Mouse (Mus musculus) limb, embryonic 11.5 days (tissue): ENCODE results near the gene Ccdc157. TPM values are rescaled to one million over a fixed set of nuclear protein-coding genes. Genes with fewer than 3 reads are reported as not detected.

Experiments
- ATAC-seq: fragments of 200-750 bp; cut with Nextera tagmentation; 2 replicates; pipeline ENCODE4 v1.8.0; 2017; ENCODE audit warnings: low read depth; ENCODE audit not compliant: insufficient number of reproducible peaks, low FRiP score, low TSS enrichment
- DNase-seq: peaks from one replicate; pipeline ENCODE4 v3.0.0-alpha.2; 2015; ENCODE audit warnings: low spot score
- H3K27ac ChIP-seq: fragments of 300-500 bp; sonication (generic); replicated peaks from 2 replicates; pipeline ENCODE4 v1.5.1; 2014; ENCODE audit warnings: low read depth, mild to moderate bottlenecking, low read length
- H3K27me3 ChIP-seq: fragments of 300-500 bp; sonication (generic); 2 replicates; pipeline ENCODE4 v1.6.1; 2014; ENCODE audit warnings: mild to moderate bottlenecking, low read length, mixed read lengths; ENCODE audit not compliant: control insufficient read depth, insufficient read depth
- H3K36me3 ChIP-seq: fragments of 300-500 bp; sonication (generic); 2 replicates; pipeline ENCODE4 v1.6.1; 2014; ENCODE audit warnings: mild to moderate bottlenecking, low read length, moderate library complexity, mixed read lengths; ENCODE audit not compliant: control insufficient read depth, insufficient read depth
- H3K4me1 ChIP-seq: fragments of 300-500 bp; sonication (generic); 2 replicates; pipeline ENCODE4 v1.6.1; 2014; ENCODE audit warnings: low read length, mixed read lengths; ENCODE audit not compliant: control insufficient read depth, insufficient read depth
- H3K4me2 ChIP-seq: fragments of 300-500 bp; sonication (generic); 2 replicates; pipeline ENCODE4 v1.6.1; 2014; ENCODE audit warnings: low read depth, mild to moderate bottlenecking, moderate library complexity; ENCODE audit not compliant: severe bottlenecking
- H3K4me3 ChIP-seq: fragments of 300-500 bp; sonication (generic); 2 replicates; pipeline ENCODE4 v1.5.1; 2014; ENCODE audit warnings: low read depth, low read length
- H3K9ac ChIP-seq: fragments of 300-500 bp; sonication (generic); 2 replicates; pipeline ENCODE4 v1.6.1; 2014; ENCODE audit warnings: mild to moderate bottlenecking, low read length
- H3K9me3 ChIP-seq: fragments of 300-500 bp; sonication (generic); 2 replicates; pipeline ENCODE4 v1.6.1; 2016; ENCODE audit warnings: low read length; ENCODE audit not compliant: control insufficient read depth
- WGBS: fragments of 180-500 bp; shearing (Covaris S2); extraction: QIAGEN DNeasy Blood & Tissue Kit; methylation state at CpG from one replicate; pipeline ENCODE4 v1.1.7; 2014; 5-methylcytosine and 5-hydroxymethylcytosine counted together
- polyA plus RNA-seq: library from polyadenylated mRNA; unstranded; fragments of >200 nt; fragmentation: Nextera tagmentation; extraction: Ambion mirVana; gene quantifications from 2 replicates; pipeline ENCODE4 v1.2.1, GENCODE M21; 2014

The Ccdc157 gene
- polyA plus RNA-seq, 1 experiment from 2014 or later = 4.7 TPM

DNA sequence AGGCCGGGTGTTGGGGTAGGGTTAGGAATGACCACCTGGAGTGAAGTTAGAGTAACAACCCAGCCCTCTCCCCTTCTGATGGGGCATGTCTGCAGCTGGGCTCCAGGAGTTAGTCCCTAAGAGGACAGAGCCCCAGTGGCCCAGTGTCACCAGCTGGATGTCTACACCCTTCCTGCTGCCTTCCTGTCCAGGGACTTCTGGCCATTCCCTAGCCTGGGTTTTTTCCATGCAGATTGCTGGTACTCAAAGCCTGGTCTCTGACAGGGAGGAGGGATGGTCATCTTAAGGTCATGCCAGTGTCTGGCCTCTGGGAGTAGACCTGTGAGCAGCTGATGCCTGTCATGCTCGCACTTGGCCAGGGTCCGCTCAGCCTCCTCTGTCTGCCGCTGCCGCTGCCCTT, 12.0 kb downstream of the Ccdc157 start:
- Histone ChIP-seq H3K4me3 (no peak overlapping the region), H3K9ac (no peak overlapping the region), H3K27me3 (no peaks in the 10 kb centered on the region), H3K36me3 (no peaks in the 10 kb centered on the region; the same call in 1 of the 2 replicates), H3K27ac (no peak overlapping the region), H3K4me1 (no peaks in the 10 kb centered on the region), H3K9me3 (no peaks in the 10 kb centered on the region), H3K4me2 (no peak overlapping the region)
- WGBS = 90% methylated on average over 5 of the region's 5 CpGs
- ATAC-seq (no peak), DNase-seq (no peak)

DNA sequence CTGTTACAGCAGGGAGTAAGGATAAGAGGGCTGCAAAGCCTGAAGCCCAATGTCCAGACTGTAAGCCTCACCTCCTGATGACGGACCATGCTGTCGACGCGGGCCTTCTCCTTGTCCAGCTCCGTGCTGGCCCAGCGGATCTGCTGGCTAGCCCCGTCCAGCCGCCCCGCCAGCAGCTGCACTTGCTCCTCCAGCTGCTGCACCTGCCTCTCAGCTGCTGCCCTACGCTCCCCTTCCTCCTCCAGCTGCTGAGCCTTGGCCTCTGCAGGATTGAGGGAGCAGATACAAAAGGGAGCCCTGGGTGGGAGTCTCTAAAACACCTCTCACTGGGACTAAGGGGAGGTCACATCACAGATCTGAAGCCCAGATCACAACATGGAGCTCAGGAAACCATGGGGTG, 13.0 kb downstream of the Ccdc157 start:
- Histone ChIP-seq H3K9me3 (no peaks in the 10 kb centered on the region), H3K4me3 (no peak overlapping the region), H3K27ac (no peak overlapping the region), H3K4me2 (no peak overlapping the region), H3K4me1 (no peaks in the 10 kb centered on the region), H3K36me3 (peaks cover 4% of the 10 kb centered on the region; the same call in 1 of the 2 replicates), H3K27me3 (no peaks in the 10 kb centered on the region), H3K9ac (no peak overlapping the region)
- DNase-seq (no peak), ATAC-seq (no peak)
- WGBS = 84% methylated on average over 10 of the region's 10 CpGs

GRCm38 (mm10) chr11:4146381-4146780, 13.7 kb downstream of the Ccdc157 start:
- DNase-seq (no peak), ATAC-seq (no peak)
- H3K4me3 ChIP-seq = no peak overlapping the region
- no peak overlapping the region for H3K9ac ChIP-seq
- no peaks in the 10 kb centered on the region for H3K27me3 ChIP-seq
- H3K36me3 ChIP-seq = peaks cover 7% of the 10 kb centered on the region; the same call in 1 of the 2 replicates
- H3K9me3 ChIP-seq = no peaks in the 10 kb centered on the region
- WGBS = 79% methylated on average over 6 of the region's 6 CpGs
- H3K4me2 ChIP-seq = no peak overlapping the region
- H3K27ac ChIP-seq = no peak overlapping the region
- H3K4me1 ChIP-seq = no peaks in the 10 kb centered on the region

DNA sequence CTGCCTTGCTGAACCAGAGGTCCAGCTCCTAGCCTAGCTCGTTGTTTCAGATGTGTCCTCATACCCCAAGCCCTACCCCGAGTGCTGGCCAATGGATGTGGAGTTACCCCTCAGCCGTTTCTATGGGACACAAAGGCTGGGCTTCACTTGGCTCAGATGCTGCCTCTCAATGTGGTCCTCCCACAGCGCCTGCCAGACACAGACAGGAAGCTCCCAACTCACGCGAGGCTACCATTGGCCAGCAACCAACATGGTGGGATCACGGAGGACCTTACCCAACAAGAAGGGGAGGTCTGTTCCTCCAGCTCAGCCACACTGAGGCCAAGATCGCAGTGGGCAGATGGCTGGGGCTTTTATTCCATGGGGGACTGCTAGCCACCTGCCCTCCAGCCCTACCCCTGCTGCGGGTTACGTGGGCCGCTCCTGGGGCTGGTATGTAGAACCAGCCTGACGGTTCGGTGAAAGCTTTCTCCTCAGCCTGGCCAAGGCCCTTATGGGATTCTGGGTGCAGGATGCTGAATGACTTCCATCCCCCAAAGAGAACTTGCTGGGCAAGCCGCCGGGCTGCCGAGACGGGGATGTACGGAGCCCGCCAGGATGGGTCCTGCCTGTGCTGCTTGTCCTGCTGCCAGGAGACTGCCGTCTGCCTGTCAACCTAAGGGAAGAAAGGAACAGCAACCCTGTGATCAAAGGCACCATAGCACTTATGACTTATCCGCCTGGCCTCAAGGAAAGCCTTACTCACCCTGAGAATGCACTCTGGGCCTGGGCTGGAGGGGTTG, 16.6 kb downstream of the Ccdc157 start:
- no peaks in the 10 kb centered on the region for H3K4me1 ChIP-seq
- H3K27ac ChIP-seq = no peak overlapping the region
- H3K9me3 ChIP-seq = no peaks in the 10 kb centered on the region
- H3K36me3 ChIP-seq = peaks cover 10% of the 10 kb centered on the region; the same call in 1 of the 2 replicates
- no peak overlapping the region for H3K4me2 ChIP-seq
- 88% methylated on average over 21 of the region's 21 CpGs for WGBS
- no peaks in the 10 kb centered on the region for H3K27me3 ChIP-seq
- DNase-seq (no peak), ATAC-seq (no peak)
- no peak overlapping the region for H3K9ac ChIP-seq
- H3K4me3 ChIP-seq = no peak overlapping the region

DNA sequence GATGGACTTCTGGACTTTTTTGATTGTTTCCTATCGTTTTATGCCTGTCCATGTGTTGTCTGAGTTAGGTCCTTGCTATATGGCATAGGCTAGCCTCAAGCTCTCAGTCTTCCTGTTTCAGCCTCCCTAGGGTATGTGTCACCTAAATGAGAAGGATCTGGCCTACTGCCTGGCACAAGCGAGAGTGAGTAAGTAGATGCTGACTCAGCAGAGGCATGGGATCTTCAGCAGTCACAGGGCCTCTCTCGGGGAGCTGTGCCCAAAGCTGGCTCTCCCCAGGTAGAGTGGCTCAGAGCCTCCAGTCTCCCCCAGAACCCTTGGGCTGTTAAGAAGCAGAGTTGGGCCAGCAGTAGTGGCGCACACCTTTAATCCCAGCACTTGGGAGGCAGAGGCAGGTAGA, 17.7 kb downstream of the Ccdc157 start:
- no peak for ATAC-seq
- no peak for DNase-seq
- H3K36me3 ChIP-seq = peaks cover 10% of the 10 kb centered on the region; the same call in 1 of the 2 replicates
- no peaks in the 10 kb centered on the region for H3K4me1 ChIP-seq
- H3K4me3 ChIP-seq = no peak overlapping the region
- H3K9me3 ChIP-seq = no peaks in the 10 kb centered on the region; the same call in 1 of the 2 replicates
- WGBS = 88% methylated on average over 4 of the region's 4 CpGs
- no peak overlapping the region for H3K4me2 ChIP-seq
- H3K27ac ChIP-seq = no peak overlapping the region
- no peak overlapping the region for H3K9ac ChIP-seq
- H3K27me3 ChIP-seq = no peaks in the 10 kb centered on the region

DNA sequence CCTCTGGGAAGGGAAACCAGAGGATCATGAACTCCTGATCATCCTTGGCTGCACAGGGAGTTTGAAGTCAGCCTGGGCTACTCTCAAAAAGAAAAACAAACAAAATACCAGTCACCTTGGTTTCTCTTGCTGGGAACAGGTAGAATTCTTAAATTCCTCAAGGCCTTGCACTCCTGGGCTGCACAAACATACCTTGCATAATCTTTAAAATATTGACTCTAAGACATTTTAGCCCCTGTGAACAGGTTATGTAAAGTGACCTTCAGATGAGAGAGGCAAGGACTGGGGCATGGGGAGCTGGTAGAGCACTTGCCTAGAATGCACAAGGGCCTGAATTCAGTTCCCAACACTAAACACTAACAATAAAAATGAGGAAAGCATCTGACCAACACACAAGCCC, 18.6 kb downstream of the Ccdc157 start:
- Histone ChIP-seq H3K9me3 (no peaks in the 10 kb centered on the region; the same call in 1 of the 2 replicates), H3K4me2 (no peak overlapping the region), H3K4me3 (no peak overlapping the region), H3K36me3 (peaks cover 10% of the 10 kb centered on the region; the same call in 1 of the 2 replicates), H3K27me3 (no peaks in the 10 kb centered on the region), H3K27ac (no peak overlapping the region), H3K4me1 (peaks cover 1% of the 10 kb centered on the region; the same call in 1 of the 2 replicates), H3K9ac (no peak overlapping the region)
- DNase-seq = no peak
- no peak for ATAC-seq

- DNase-seq = no peak
- Histone ChIP-seq H3K4me3 (no peak overlapping the region), H3K27ac (no peak overlapping the region), H3K36me3 (peaks cover 10% of the 10 kb centered on the region; the same call in 1 of the 2 replicates), H3K27me3 (no peaks in the 10 kb centered on the region), H3K9me3 (no peaks in the 10 kb centered on the region; the same call in 1 of the 2 replicates), H3K4me2 (no peak overlapping the region), H3K4me1 (peaks cover 5% of the 10 kb centered on the region; the same call in 1 of the 2 replicates), H3K9ac (no peak overlapping the region)
- WGBS = 64% methylated on average over 2 of the region's 2 CpGs
- no peak for ATAC-seq
Measured at GRCm38 (mm10) chr11:4138964-4139363, 21.1 kb downstream of the Ccdc157 start.

DNA sequence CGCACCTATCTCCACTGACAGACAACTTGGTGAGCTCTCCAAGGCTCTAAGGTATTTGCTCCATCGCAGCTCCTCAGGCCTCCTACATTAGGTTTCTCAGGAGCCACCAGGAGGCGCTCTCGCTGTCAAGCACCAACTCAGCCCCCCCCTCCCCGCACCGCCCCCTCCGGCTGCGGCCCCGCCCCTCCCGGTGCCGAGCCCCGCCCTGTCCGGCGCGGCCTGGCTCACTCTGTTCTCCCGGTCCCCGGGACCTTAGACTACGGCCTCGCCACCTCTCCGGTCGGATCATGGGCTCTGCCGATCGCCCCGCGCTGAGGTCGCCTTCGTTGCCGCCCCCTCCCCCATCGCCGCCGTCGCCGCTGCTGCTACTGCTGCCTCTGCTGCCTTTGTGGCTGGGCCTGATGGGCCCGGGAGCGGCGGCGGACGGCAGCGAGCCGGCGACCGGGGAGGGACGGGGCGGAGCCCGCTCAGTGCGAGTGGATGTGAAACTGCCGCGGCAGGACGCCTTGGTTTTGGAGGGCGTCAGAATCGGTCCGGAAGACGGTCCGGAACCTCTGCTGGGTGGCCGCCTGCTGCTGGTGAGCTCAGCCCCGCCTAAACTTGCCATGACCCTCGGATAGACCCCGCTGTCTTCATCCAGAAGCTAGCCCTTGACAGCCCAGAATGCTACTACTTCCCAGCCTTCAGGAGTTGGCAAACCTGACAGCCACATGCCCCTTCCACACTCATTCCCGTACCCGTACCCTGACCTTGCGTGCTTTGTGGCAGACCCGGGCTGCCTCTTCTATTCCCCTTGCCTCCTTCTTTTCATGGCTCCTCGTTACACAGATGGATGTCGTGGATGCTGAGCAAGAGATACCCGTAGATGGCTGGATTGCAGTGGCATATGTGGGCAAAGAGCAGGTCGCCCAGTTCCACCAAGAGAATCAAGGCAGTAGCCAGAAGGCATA, 24.8 kb downstream of the Ccdc157 start, which contains the start of gene Rnf215:
Gene Rnf215, plus strand, starts transcription at position 217 of the 950 bp plus-strand sequence.
- Histone ChIP-seq H3K4me3 (peak within 1 kb of the TSS; percentile 89), H3K4me1 (peaks cover 5% of the 10 kb centered on the region; the same call in 1 of the 2 replicates), H3K9ac (peak within 1 kb of the TSS; percentile 96), H3K4me2 (peak within 1 kb of the TSS; percentile 75), H3K27ac (peak within 1 kb of the TSS; percentile 36; the same call in 1 of the 2 replicates), H3K9me3 (no peaks in the 10 kb centered on the region; the same call in 1 of the 2 replicates), H3K36me3 (0 out of 2 replicates have a peak, but pooled peaks cover 2% of the 10 kb centered on the region), H3K27me3 (no peaks in the 10 kb centered on the region)
- ATAC-seq = peak; percentile 85
- WGBS = 4% methylated on average over 62 of the region's 66 CpGs
- peak; percentile 96 for DNase-seq
